Mouse (Mus musculus): Measurements from ENCODE around the gene Mgat4d. TPM values are rescaled to one million over a fixed set of nuclear protein-coding genes. Genes with fewer than 3 reads are reported as not detected.
"Not testable (repeated sequence)": the region's sequence is repeated elsewhere in the genome, so short reads cannot be mapped to it uniquely, and the experiment has no call there.

Gene Mgat4d
- polyA plus RNA-seq, 1 experiment from 2014 or later: not detected

DNA sequence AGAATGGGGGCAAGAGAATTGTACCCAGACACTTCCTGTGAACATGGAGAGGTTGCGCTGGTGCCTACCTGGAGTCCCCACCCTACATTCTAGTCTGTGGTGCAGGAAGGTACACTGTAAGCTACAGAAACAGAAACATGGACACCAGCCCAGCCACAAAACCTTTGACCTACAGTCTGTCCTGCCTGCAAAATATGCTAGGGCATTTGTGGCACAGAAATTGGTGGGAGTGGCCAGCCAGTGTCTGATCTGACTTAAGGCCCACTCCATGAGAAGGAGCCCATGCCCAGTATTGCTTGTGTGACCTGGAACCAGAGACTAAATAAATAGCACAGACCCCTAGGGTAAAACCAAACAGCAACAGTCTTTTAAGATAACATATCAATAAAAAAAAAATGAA is 73.1 kb downstream of the Mgat4d start:
- ATAC-seq (ENCODE audit: insufficient number of reproducible peaks, low FRiP score, low TSS enrichment, low read depth): no peak
- no peak overlapping the region for H3K9ac ChIP-seq
- no peak overlapping the region for H3K4me2 ChIP-seq (replicated peaks)
- 100% methylated on average over 1 of the region's 1 CpGs for WGBS
- no peak overlapping the region for H3K4me3 ChIP-seq (replicated peaks)
- H3K36me3 ChIP-seq: no peaks in the 10 kb centered on the region
- no peaks in the 10 kb centered on the region for H3K9me3 ChIP-seq (replicated peaks)
- no peak overlapping the region for H3K27ac ChIP-seq (replicated peaks)
- no peaks in the 10 kb centered on the region for H3K4me1 ChIP-seq
- H3K27me3 ChIP-seq: no peaks in the 10 kb centered on the region

- Histone ChIP-seq H3K27ac (replicated peaks) (no peak overlapping the region), H3K9ac (no peak overlapping the region), H3K9me3 (replicated peaks) (no peaks in the 10 kb centered on the region), H3K27me3 (no peaks in the 10 kb centered on the region), H3K4me3 (replicated peaks) (no peak overlapping the region), H3K4me2 (replicated peaks) (no peak overlapping the region), H3K36me3 (no peaks in the 10 kb centered on the region), H3K4me1 (no peaks in the 10 kb centered on the region)
- ATAC-seq (ENCODE audit: insufficient number of reproducible peaks, low FRiP score, low TSS enrichment, low read depth): no peak
- WGBS: 70% methylated on average over 13 of the region's 13 CpGs
These were observed 75.0 kb downstream of the Mgat4d start for GRCm38 (mm10) chr8:83423032-83423825.

- Histone ChIP-seq H3K9me3 (replicated peaks) (no peaks in the 10 kb centered on the region), H3K4me2 (replicated peaks) (no peak overlapping the region), H3K4me3 (replicated peaks) (no peak overlapping the region), H3K27ac (replicated peaks) (no peak overlapping the region), H3K36me3 (no peaks in the 10 kb centered on the region), H3K4me1 (no peaks in the 10 kb centered on the region), H3K9ac (no peak overlapping the region), H3K27me3 (no peaks in the 10 kb centered on the region)
- ATAC-seq (ENCODE audit: insufficient number of reproducible peaks, low FRiP score, low TSS enrichment, low read depth): no peak
- WGBS: 86% methylated on average over 6 of the region's 6 CpGs
These were observed 76.9 kb downstream of the Mgat4d start for GRCm38 (mm10) chr8:83425202-83425601.

DNA sequence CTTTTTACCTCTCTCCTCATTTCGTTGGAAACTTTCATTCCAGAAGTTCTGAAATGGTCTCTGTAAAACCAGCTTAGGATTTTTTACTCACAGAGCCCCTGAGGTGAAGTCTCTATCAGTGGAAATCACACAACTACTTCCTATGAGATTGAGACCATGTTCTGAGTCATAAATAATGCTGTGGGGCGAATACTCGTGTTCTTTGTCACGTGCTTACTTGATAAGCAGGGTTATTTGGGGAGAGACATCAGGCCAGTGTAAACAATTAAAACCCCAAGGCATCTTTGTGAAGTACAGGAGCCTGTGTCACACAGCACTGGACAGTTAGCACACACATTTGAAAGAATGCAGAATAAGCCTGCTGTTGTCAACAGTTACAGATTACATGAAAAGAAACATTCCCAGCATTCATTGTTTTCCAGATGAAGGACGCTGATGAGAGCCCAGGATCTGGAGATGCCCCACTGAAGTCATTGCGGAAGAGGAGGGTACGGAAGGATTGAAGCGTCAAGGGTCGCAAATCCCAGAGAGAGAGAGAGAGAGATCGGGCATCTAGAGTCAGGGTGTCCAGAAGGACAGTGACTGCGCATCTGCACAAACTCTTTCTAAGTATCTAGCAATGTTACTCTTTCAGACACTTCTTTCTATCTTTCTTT is 78.0 kb downstream of the Mgat4d start:
- Histone ChIP-seq H3K27ac (replicated peaks) (no peak overlapping the region), H3K9ac (no peak overlapping the region), H3K9me3 (replicated peaks) (no peaks in the 10 kb centered on the region), H3K27me3 (no peaks in the 10 kb centered on the region), H3K4me3 (replicated peaks) (no peak overlapping the region), H3K36me3 (no peaks in the 10 kb centered on the region), H3K4me1 (no peaks in the 10 kb centered on the region), H3K4me2 (replicated peaks) (no peak overlapping the region)
- ATAC-seq (ENCODE audit: insufficient number of reproducible peaks, low FRiP score, low TSS enrichment, low read depth): no peak
- WGBS: 76% methylated on average over 11 of the region's 11 CpGs

GRCm38 (mm10) chr8:83426949-83427348 is 78.7 kb downstream of the Mgat4d start:
- no peak for ATAC-seq (ENCODE audit: insufficient number of reproducible peaks, low FRiP score, low TSS enrichment, low read depth)
- Histone ChIP-seq H3K4me2 (replicated peaks) (no peak overlapping the region), H3K4me3 (replicated peaks) (no peak overlapping the region), H3K9ac (no peak overlapping the region), H3K4me1 (no peaks in the 10 kb centered on the region), H3K27me3 (no peaks in the 10 kb centered on the region), H3K9me3 (replicated peaks) (no peaks in the 10 kb centered on the region), H3K27ac (replicated peaks) (no peak overlapping the region), H3K36me3 (no peaks in the 10 kb centered on the region)
- 67% methylated on average over 7 of the region's 7 CpGs for WGBS

- H3K27ac ChIP-seq (replicated peaks); H3K9ac ChIP-seq; H3K4me2 ChIP-seq (replicated peaks); H3K27me3 ChIP-seq; ATAC-seq (ENCODE audit: insufficient number of reproducible peaks, low FRiP score, low TSS enrichment, low read depth); H3K36me3 ChIP-seq; H3K4me1 ChIP-seq; H3K9me3 ChIP-seq (replicated peaks); H3K4me3 ChIP-seq (replicated peaks): not testable (repeated sequence)
- 90% methylated on average over 3 of the region's 3 CpGs for WGBS
These were observed 80.3 kb downstream of the Mgat4d start for GRCm38 (mm10) chr8:83428621-83429020.

GRCm38 (mm10) chr8:83429071-83429524 is 80.8 kb downstream of the Mgat4d start:
- no peak for ATAC-seq (ENCODE audit: insufficient number of reproducible peaks, low FRiP score, low TSS enrichment, low read depth)
- H3K36me3 ChIP-seq: 0 out of 2 replicates have a peak, but pooled peaks cover 4% of the 10 kb centered on the region
- 56% methylated on average over 4 of the region's 4 CpGs for WGBS
- H3K4me3 ChIP-seq (replicated peaks): no peak overlapping the region
- H3K4me1 ChIP-seq: no peaks in the 10 kb centered on the region
- no peak overlapping the region for H3K27ac ChIP-seq (replicated peaks)
- H3K9me3 ChIP-seq (replicated peaks): no peaks in the 10 kb centered on the region
- no peak overlapping the region for H3K9ac ChIP-seq
- H3K27me3 ChIP-seq: no peaks in the 10 kb centered on the region
- H3K4me2 ChIP-seq (replicated peaks): no peak overlapping the region

Other genes starting within 250 kb of the Mgat4d start
- 1.7 and 2.0 TPM in 2 replicates for gene Tbc1d9, start 183.1 kb upstream of the Mgat4d start, polyA plus RNA-seq (2015; fragmentation: Nextera tagmentation; extraction: Ambion mirVana)
- gene Gm10645, start 182.3 kb upstream of the Mgat4d start, polyA plus RNA-seq (2015; fragmentation: Nextera tagmentation; extraction: Ambion mirVana): 2.3 TPM in 2 replicates
- 0.13 TPM in 1 of 2 replicates, not detected in the other for gene Ucp1, start 58.1 kb upstream of the Mgat4d start, polyA plus RNA-seq (2015; fragmentation: Nextera tagmentation; extraction: Ambion mirVana)
- gene Elmod2, start 16.0 kb upstream of the Mgat4d start, polyA plus RNA-seq (2015; fragmentation: Nextera tagmentation; extraction: Ambion mirVana): 16.4 and 16.5 TPM in 2 replicates
- 3.1 and 6.0 TPM in 2 replicates for gene Clgn, start 41.4 kb downstream of the Mgat4d start, polyA plus RNA-seq (2015; fragmentation: Nextera tagmentation; extraction: Ambion mirVana)
- gene Scoc, start 109.9 kb downstream of the Mgat4d start, polyA plus RNA-seq (2015; fragmentation: Nextera tagmentation; extraction: Ambion mirVana): 99.0 and 103 TPM in 2 replicates
- 0.14 and 0.36 TPM in 2 replicates for gene Olfr370, start 187.3 kb downstream of the Mgat4d start, polyA plus RNA-seq (2015; fragmentation: Nextera tagmentation; extraction: Ambion mirVana)
- 285 and 288 TPM in 2 replicates for gene Ndufb7, start 218.2 kb downstream of the Mgat4d start, polyA plus RNA-seq (2015; fragmentation: Nextera tagmentation; extraction: Ambion mirVana)

Data from embryonic facial prominence, embryonic 15.5 days (tissue).